Mouse (Mus musculus) embryonic facial prominence, embryonic 14.5 days (tissue): ENCODE data around the gene Nlrp6. TPM values are rescaled to one million over a fixed set of nuclear protein-coding genes. Genes with fewer than 3 reads are reported as not detected.

Experiments used
- ATAC-seq: fragments of 200-750 bp; cut with Nextera tagmentation; 2 replicates; pipeline ENCODE4 v1.8.0; 2017; ENCODE audit warnings: low read depth, moderate number of reproducible peaks, moderate TSS enrichment
- DNase-seq: peaks from one replicate; pipeline ENCODE4 v3.0.0-alpha.2; 2015; ENCODE audit warnings: low spot score
- H3K27ac ChIP-seq: fragments of 300-500 bp; sonication (generic); replicated peaks from 2 replicates; pipeline ENCODE4 v1.5.1; 2014; ENCODE audit warnings: low read depth, mild to moderate bottlenecking, low read length, moderate library complexity
- H3K27me3 ChIP-seq: fragments of 300-500 bp; sonication (generic); replicated peaks from 2 replicates; pipeline ENCODE4 v1.6.1; 2014; ENCODE audit warnings: low read length; ENCODE audit not compliant: control insufficient read depth, insufficient read depth
- H3K36me3 ChIP-seq: fragments of 300-500 bp; sonication (generic); 2 replicates; pipeline ENCODE4 v1.6.1; 2014; ENCODE audit warnings: low read length, mixed read lengths; ENCODE audit not compliant: control insufficient read depth, insufficient read depth
- H3K4me1 ChIP-seq: fragments of 300-500 bp; sonication (generic); 2 replicates; pipeline ENCODE4 v1.6.1; 2014; ENCODE audit warnings: antibody characterized with exemption, low read length; ENCODE audit not compliant: control insufficient read depth, insufficient read depth
- H3K4me2 ChIP-seq: fragments of 300-500 bp; sonication (generic); 2 replicates; pipeline ENCODE4 v1.6.1; 2014; ENCODE audit warnings: low read depth, mild to moderate bottlenecking, low read length, moderate library complexity, mixed read lengths
- H3K4me3 ChIP-seq: fragments of 300-500 bp; sonication (generic); 2 replicates; pipeline ENCODE4 v1.5.1; 2014; ENCODE audit warnings: low read depth, mild to moderate bottlenecking, low read length
- H3K9ac ChIP-seq: fragments of 300-500 bp; sonication (generic); 2 replicates; pipeline ENCODE4 v1.6.1; 2014; ENCODE audit warnings: low read depth, mild to moderate bottlenecking, low read length, moderate library complexity, mixed read lengths
- H3K9me3 ChIP-seq: fragments of 300-500 bp; sonication (generic); 2 replicates; pipeline ENCODE4 v1.6.1; 2016; ENCODE audit warnings: low read length; ENCODE audit not compliant: control insufficient read depth
- WGBS: fragments of 180-500 bp; shearing (Covaris S2); extraction: QIAGEN DNeasy Blood & Tissue Kit; methylation state at CpG from one replicate; pipeline ENCODE4 v1.1.7; 2014; 5-methylcytosine and 5-hydroxymethylcytosine counted together
- polyA plus RNA-seq: library from polyadenylated mRNA; unstranded; fragments of >200 nt; fragmentation: Nextera tagmentation; extraction: Ambion mirVana; gene quantifications from 2 replicates; pipeline ENCODE4 v1.2.1, GENCODE M21; 2014

Nlrp6 gene
- polyA plus RNA-seq, 1 experiment from 2014 or later = 0.19 TPM

DNA sequence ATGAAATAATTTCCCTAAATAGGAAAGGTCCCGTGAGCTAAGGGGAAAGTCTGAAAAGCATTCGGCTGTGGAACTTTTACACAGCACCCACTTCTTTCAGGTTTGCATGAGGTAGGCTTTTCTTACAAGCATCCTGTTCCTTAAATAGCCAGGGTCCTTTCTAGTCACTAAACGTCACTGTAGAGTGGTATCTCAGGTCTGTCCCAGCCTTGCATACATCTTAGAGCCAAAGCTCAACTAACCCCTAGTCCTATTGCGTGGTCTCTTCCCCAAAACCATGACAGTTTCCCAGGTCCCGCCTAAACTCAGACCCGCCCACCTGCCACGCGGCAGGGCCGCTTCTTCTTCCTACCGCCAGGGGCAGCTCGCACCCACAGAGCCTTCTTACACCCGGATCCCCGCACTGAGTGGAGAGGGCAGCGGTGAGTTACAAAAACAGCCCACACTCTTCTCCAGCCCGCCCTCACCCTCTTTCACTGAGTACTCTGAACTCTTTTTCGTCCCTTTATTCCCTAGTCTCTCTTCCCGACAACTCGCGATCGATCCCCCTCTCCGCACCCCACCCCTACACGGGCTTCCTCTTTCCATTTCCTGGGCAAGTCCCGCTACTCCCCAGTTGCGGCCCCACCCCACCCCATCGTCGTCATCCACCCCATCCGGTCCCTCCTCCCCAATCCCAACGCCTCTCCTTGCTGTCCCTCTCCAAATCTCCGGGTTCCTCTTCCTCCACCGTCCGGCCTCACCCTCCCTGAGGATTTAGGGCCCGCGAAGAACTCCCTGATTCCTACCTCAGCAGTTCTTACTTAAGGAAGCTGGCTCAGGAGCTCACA lies 20.7 kb downstream of the Nlrp6 start, which contains the start of gene Pgghg:
Gene Pgghg, plus strand, starts transcription at position 170 of the 830 bp plus-strand sequence.
- peak within 1 kb of the TSS; percentile 56 for H3K4me3 ChIP-seq
- H3K9me3 ChIP-seq = no peaks in the 10 kb centered on the region
- 2% methylated on average over 33 of the region's 33 CpGs for WGBS
- H3K27ac ChIP-seq = peak within 1 kb of the TSS; percentile 97
- H3K4me1 ChIP-seq = peaks cover 19% of the 10 kb centered on the region
- DNase-seq (peak; percentile 94), ATAC-seq (peak; percentile 90)
- H3K4me2 ChIP-seq = peak within 1 kb of the TSS; percentile 78
- no peaks in the 10 kb centered on the region for H3K27me3 ChIP-seq
- H3K36me3 ChIP-seq = peaks cover 17% of the 10 kb centered on the region
- peak within 1 kb of the TSS; percentile 83 for H3K9ac ChIP-seq

DNA sequence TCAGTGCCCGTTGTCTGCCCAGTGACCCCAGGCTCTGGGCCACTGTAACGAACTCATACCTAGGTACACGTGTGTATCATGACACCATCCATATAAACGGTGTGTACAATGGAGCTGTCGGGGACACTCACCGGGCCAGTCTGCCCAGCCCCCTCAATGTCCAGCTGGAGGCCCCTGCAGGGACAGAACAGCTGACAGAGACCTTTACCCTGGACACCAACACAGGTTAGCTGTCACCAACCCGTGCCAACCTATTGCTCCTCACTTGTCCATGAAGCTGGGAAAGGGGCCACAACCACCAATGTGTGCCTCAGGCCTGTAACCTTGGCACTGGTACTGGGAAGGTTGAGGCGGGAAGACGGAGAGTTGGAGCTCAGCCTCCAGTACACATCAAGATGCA lies 21.6 kb downstream of the Nlrp6 start:
- ATAC-seq = no peak

DNA sequence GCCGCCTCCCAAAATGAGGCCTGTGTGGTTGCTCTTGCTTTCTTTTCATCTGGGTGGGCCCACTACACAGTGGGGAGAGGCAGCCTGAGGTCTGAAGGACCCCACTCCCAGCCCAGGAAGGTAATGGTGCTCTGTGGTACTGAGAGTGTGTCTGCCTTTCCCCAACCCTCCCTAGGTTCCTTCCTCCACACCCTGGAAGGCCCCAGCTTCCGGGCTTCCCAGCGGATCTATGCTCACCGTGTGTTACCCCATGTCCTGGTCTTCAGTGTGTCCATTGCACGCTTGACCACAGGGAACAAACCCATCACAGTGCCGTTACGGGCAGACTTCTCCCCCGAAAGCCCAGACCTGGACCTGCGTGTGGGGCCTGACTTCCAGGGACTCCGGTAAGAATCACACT lies 22.1 kb downstream of the Nlrp6 start:
- Histone ChIP-seq H3K36me3 (peaks cover 31% of the 10 kb centered on the region), H3K9me3 (no peaks in the 10 kb centered on the region), H3K9ac (0 out of 2 replicates have a peak overlapping the region, but pooled peaks have one; percentile 0), H3K27me3 (no peaks in the 10 kb centered on the region), H3K27ac (peak overlapping the region; percentile 97), H3K4me2 (peak overlapping the region; percentile 78), H3K4me3 (no peak overlapping the region), H3K4me1 (peaks cover 19% of the 10 kb centered on the region)
- WGBS = 86% methylated on average over 10 of the region's 10 CpGs
- DNase-seq (no peak), ATAC-seq (no peak)

More for the DNA sequence above, 21.6 kb downstream of the Nlrp6 start:
- 50% methylated on average over 9 of the region's 9 CpGs for WGBS
- Histone ChIP-seq H3K36me3 (peaks cover 26% of the 10 kb centered on the region), H3K9me3 (no peaks in the 10 kb centered on the region), H3K4me2 (peak overlapping the region; percentile 78), H3K27ac (peak overlapping the region; percentile 97), H3K9ac (peak overlapping the region; percentile 83), H3K27me3 (no peaks in the 10 kb centered on the region), H3K4me3 (peak overlapping the region; percentile 56), H3K4me1 (peaks cover 19% of the 10 kb centered on the region)
- DNase-seq = no peak

DNA sequence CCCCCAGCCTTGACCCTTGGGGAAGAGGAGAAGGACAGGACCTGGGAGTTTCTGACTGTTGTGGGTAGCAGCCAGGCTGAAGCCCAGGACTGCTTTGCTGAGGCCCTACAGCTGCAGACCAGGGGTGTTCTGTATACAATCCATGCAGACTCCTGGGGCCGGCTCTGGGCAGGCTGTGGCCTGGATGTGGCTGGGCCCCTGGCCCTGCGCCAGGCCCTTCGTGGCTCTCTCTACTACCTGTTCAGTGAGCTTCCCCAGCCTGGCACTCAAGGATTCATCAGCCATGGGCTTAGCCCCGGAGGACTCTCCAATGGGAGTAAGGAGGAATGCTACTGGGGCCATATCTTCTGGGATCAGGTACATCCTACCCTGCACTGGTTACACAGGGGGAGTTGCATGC lies 22.7 kb downstream of the Nlrp6 start:
- no peak overlapping the region for H3K27ac ChIP-seq
- H3K4me2 ChIP-seq = no peak overlapping the region
- 77% methylated on average over 4 of the region's 4 CpGs for WGBS
- H3K4me1 ChIP-seq = peaks cover 19% of the 10 kb centered on the region
- 0 out of 2 replicates have a peak overlapping the region, but pooled peaks have one; percentile 0 for H3K9ac ChIP-seq
- peaks cover 36% of the 10 kb centered on the region for H3K36me3 ChIP-seq
- H3K9me3 ChIP-seq = no peaks in the 10 kb centered on the region
- DNase-seq (no peak), ATAC-seq (no peak)
- H3K4me3 ChIP-seq = no peak overlapping the region
- no peaks in the 10 kb centered on the region for H3K27me3 ChIP-seq

DNA sequence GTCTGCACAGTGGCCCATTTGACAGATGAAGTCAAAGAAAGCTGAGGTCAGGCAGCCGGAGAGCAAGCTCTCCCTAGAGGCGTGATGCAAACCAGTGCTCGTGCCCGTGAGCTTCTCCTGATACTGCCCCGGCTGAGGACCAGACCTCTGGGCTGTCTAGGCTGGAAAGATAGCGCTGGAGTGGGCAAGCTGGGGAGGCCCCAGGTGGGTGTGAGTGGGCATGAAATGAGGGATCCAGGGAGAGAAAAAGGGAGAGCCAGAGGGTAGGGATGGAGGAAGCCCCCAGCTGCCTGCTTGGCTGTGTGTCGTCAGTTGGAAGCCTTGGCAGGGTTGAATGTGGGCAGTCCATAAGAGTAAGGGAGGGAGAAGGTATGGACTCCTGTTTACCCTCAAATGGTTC lies 23.5 kb downstream of the Nlrp6 start:
- H3K9me3 ChIP-seq = no peaks in the 10 kb centered on the region
- peaks cover 45% of the 10 kb centered on the region for H3K36me3 ChIP-seq
- 85% methylated on average over 7 of the region's 7 CpGs for WGBS

DNA sequence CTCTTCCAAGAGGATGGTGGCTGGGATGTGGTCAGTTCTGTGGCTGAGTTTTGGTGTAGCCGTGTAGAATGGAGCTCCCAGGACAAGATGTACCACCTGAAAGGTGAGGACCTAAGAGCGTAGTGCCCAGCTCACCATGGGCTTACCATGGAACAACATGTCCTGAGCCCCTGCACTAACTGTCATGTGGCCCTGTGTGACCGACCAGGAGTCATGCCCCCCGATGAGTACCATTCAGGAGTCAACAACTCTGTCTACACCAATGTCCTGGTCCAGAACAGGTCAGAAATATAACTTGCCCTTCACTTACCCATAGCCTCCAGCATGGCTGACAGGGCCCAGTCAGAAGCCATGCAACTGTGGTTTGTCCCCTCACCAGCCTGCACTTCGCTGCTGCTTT lies 24.5 kb downstream of the Nlrp6 start:
- H3K36me3 ChIP-seq = peaks cover 54% of the 10 kb centered on the region
- no peak for ATAC-seq

More for the DNA sequence above, 23.5 kb downstream of the Nlrp6 start:
- no peak for DNase-seq
- no peak overlapping the region for H3K4me2 ChIP-seq
- H3K4me1 ChIP-seq = peaks cover 12% of the 10 kb centered on the region
- H3K9ac ChIP-seq = no peak overlapping the region
- no peak for ATAC-seq
- H3K27ac ChIP-seq = no peak overlapping the region
- H3K27me3 ChIP-seq = no peaks in the 10 kb centered on the region
- H3K4me3 ChIP-seq = no peak overlapping the region

DNA sequence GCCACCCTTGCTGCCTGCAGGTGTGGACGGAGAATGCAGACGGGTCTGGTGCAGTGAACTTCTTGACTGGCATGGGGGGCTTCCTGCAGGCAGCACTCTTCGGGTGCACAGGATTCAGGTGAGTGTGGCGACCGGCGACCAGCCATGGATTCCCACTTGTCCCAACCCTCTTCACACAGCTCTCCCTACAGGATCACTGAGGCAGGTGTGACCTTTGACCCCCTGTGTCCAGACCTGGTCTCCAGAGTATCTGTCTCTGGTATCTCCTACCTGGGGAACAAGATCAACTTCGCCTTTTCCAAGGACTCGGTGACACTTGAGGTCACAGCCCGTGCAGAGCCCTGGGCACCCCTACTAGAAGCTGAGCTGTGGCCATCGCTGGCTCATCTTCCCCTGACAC lies 25.6 kb downstream of the Nlrp6 start:
- DNase-seq (no peak), ATAC-seq (no peak)
- WGBS = 90% methylated on average over 10 of the region's 10 CpGs
- no peak overlapping the region for H3K9ac ChIP-seq
- H3K9me3 ChIP-seq = no peaks in the 10 kb centered on the region
- no peaks in the 10 kb centered on the region for H3K27me3 ChIP-seq
- H3K4me3 ChIP-seq = no peak overlapping the region
- peaks cover 14% of the 10 kb centered on the region for H3K4me1 ChIP-seq
- no peak overlapping the region for H3K27ac ChIP-seq
- peaks cover 54% of the 10 kb centered on the region for H3K36me3 ChIP-seq
- no peak overlapping the region for H3K4me2 ChIP-seq

More for the DNA sequence above, 24.5 kb downstream of the Nlrp6 start:
- Histone ChIP-seq H3K9me3 (no peaks in the 10 kb centered on the region), H3K4me1 (peaks cover 7% of the 10 kb centered on the region), H3K9ac (no peak overlapping the region), H3K4me3 (no peak overlapping the region), H3K27ac (no peak overlapping the region), H3K4me2 (no peak overlapping the region), H3K27me3 (no peaks in the 10 kb centered on the region)
- no peak for DNase-seq
- 87% methylated on average over 5 of the region's 5 CpGs for WGBS

DNA sequence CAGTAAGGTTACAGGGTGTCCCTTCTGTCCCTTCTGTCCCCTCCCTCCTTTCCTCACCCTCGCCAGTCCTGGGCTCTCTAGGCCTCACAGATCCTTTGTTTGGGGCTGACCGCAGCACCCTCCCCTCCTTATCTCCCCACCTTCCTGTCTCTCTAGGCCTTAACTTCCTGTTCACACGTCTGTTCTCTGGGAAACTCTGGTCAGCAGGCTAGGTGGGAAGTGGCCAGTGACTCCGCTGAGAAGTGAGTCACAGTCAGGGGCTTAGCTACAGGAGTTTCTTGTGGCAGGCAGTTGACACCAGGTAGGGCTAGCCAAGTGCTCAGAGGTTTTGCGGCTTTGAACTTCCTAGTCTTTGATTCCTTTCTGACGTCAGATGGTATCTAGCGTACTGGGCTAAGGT lies 26.3 kb downstream of the Nlrp6 start:
- Histone ChIP-seq H3K4me3 (no peak overlapping the region), H3K27ac (no peak overlapping the region), H3K9me3 (no peaks in the 10 kb centered on the region), H3K27me3 (no peaks in the 10 kb centered on the region), H3K9ac (0 out of 2 replicates have a peak overlapping the region, but pooled peaks have one; percentile 34), H3K4me2 (no peak overlapping the region), H3K36me3 (peaks cover 54% of the 10 kb centered on the region), H3K4me1 (peaks cover 16% of the 10 kb centered on the region)
- WGBS = 66% methylated on average over 7 of the region's 7 CpGs
- no peak for DNase-seq
- ATAC-seq = no peak
